Mouse (Mus musculus) gastrocnemius, adult 8-10 months (tissue): ENCODE results near the gene Klhl33. TPM values are rescaled to one million over a fixed set of nuclear protein-coding genes. Genes with fewer than 3 reads are reported as not detected.
"Not testable (repeated sequence)": the region's sequence is repeated elsewhere in the genome, so short reads cannot be mapped to it uniquely, and the experiment has no call there.

Experiments used
- DNase-seq, 2 experiments: peaks; one replicate each; pipeline ENCODE4 v3.0.0; 2022; ENCODE audit warnings: low spot score in 2 of 2
- total RNA-seq, 4 experiments: library from RNA; stranded (reverse); gene quantifications; 2 replicates each; pipeline ENCODE4 v1.2.4; 2022

Klhl33 gene
- total RNA-seq, 4 experiments from 2014 or later = 73.7 to 90.4 (median 77.6) TPM

GRCm38 (mm10) chr14:50903973-50904827 lies 6.9 kb upstream of the Klhl33 start:
- no peak for DNase-seq

DNA sequence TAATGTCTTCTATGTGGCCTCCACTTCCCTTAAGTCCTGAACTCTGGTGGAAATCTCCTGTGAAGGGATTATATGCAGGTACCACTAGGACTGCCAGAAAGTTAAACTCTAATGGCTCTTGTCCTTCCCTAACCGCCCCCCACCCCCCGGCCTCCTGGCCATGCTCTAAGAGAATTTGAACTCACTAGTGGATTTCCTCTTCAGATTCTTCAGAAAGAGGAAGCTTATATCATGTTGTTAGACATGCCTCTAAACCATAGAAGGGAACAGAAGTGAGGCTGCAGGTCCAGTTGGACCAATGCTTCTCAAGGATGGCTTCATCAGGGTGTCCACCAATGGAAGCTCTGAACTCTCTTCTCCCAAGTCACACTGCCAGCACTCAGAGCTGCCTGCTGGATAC lies 685 bp upstream of the Klhl33 start:
- DNase-seq = not testable (repeated sequence)

GRCm38 (mm10) chr14:50896747-50897373 lies 447 bp downstream of the Klhl33 start:
- DNase-seq = no peak

DNA sequence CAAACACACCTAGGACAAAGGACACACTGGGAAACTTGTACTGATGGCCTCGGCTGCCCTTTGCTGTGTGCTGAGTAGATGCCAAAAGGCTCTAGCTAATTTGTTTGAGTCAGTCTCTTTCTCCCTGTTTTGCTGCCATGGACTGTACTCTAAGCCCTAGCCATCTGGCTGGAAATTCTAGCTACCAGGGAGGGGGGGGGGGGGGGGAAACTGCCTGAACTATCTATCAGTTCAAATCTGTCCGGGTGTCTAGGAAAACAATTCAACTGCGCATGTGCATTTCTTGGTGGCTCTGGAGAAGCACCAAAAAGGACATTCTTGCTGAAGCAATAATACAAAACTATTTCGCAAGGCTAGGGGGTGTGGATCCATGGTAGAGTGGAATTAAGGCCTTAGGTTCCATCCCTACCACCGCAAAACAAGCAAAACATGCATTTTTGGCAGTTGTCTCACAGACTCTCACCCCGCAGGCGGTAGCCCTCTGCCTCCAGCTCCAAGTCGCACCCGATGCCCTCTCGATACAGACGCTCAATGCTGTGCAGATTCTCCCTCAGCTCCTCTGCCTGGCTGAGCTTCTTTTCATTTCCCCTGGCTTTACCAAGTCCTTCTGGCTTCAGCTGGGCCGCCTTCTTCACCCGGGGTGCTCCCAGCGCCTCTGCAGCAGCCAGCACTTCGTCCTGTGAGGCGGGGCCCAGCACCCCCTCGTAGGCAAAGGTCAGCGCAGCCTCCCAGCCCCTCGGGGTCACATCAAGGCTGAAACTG lies 1.1 kb downstream of the Klhl33 start:
- DNase-seq = peak; percentile 68 to 80

GRCm38 (mm10) chr14:50895407-50895806 lies 1.9 kb downstream of the Klhl33 start:
- DNase-seq = no peak

DNA sequence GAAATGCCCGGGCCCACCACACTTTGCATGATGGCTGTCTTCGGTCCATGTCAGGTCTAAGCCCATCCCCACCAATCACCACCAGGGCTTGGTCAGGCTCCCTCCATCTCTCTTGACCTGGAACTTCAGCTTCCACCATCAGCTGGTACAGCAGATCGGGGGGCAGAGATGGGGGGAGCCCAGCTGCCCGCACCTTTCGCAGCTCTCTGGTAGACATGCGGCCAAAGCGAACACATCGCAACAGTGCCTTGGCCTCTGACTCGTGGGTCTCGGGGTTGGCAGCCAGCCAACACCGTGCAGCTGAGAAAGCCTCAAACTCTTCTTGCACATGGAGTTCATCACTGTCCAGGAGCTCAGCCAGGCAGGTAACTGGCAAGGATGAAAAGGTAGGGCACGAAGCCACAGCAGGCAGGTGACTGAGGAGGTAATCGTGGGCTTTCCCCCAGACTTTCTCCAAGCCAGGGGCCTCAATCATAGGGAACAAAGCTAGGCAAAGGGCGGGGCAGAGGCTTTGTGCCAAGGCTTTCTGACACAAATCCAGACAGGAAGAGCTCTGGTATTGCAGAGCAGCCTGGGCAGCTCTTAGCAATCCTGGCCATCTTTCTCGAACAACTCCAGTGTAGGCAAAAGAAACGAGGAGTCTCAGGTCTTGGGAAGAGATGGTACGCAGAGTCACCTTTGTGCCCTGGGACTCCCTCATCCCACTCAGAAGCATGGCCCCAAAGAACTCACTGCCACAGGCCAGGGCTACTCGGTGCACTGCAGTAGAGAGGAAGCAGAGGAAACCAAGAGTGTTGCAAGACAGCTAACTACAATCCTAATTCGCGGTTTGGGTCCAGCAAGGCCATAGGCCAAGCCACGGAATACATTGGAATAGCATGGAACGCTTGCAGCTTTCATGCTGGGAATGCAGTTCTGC lies 4.5 kb downstream of the Klhl33 start:
- DNase-seq = no peak

- no peak for DNase-seq
Measured at GRCm38 (mm10) chr14:50892091-50892490, 5.2 kb downstream of the Klhl33 start.

DNA sequence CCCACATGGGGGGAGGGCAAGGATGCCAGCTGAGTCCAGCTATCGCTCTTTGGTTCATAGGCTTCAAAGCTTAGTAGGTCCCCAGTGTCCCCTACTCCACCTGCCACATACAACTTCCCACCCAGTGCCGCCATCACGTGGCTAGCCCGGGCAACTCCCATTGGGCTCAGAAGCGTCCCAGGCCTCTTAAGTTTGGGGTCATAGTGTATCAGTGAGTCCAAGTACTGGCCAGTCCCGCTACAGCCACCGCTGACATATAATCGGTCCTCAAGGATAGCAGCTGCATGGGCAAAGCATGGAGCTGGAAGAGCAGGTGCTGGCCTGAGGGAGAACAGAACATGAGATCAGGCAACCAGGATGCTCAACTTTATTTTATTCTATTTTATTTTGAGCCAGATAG lies 5.7 kb downstream of the Klhl33 start:
- DNase-seq = no peak

DNA sequence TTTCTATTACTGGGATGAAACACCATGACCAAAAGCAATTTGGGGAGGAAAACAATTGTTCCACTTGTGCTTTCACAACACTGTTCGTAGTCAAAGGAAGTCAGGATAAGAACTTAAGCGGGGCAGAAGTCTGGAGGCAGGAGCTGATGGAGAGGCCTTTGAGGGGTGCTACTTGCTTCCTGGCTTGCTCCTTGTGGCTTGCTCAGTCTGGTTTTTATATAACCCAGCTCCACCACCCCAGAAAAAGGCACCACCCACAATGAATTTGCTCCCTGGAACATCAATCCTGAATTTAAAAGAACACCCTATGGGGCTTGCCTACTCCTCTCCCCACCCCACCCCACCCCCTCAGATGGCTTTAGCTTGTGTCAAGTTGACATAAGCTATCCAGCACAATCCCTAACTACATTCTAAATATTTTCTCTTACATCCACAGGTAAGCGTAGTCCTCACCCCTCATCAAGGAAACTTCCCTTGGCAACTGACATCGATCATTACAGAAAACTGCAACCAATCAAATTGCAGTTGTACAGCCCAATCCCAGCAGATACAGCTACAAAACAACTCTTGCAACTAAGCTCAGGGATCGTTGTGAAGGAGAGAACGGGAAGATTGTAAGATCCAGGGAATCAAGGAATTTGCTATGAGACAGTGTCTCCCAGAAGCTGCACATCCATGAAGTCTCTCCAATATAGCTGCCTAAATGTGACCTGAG lies 20.9 kb downstream of the Klhl33 start:
- DNase-seq = no peak

- no peak for DNase-seq
Measured at GRCm38 (mm10) chr14:50875591-50876230, 21.6 kb downstream of the Klhl33 start.

GRCm38 (mm10) chr14:50875175-50875574 lies 22.1 kb downstream of the Klhl33 start:
- DNase-seq = no peak

GRCm38 (mm10) chr14:50871284-50871683 lies 26.0 kb downstream of the Klhl33 start:
- DNase-seq = no peak

- no peak for DNase-seq
Measured at GRCm38 (mm10) chr14:50870805-50871143, 26.5 kb downstream of the Klhl33 start.

DNA sequence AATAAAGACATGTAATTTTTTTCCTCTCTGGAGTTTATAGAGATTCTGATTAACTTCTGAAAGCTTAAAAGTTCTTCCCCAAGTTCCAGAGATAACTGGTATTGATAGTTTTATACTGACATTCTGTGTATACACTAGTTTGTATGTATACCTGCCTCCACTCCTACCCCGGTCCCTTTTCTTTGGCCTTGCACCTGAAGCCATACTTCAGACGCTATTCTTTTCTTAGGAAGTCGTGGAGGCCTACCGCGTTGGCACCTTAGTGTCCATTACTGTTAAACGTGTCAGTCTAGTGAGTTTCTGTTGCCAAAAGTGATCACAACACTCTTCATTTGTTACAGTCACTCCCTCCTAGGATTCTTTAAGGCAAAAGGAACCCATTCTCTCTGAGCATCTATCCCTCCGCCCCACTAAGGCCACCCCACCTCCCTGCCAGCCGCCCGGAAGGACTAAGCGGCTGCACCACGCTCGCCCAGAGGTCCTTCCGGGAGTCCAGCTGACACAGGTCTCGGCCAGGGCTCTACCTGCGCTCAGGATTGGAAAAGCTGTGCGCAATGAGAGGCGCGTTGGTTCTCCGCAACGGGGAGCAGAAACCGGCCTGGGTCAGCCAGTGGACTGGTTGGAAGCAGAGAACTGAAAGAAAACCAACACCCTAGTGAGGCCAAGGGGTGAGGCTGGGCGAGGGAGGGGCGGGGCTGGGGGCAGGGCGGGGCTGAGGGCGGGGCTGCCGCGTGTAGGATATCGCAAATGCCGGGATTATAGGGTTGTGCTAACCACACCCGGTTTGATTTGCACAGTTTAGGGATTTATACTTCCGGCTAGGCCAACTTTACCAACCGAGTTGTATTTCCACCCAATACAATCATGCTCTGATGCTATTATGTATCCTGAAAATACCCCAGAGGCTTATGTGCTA lies 27.2 kb downstream of the Klhl33 start, which contains the start of gene Tep1:
Gene Tep1, minus strand, starts transcription at position 672 of the 916 bp plus-strand sequence.
- peak; percentile 64 to 65 for DNase-seq

- DNase-seq = no peak
Measured at GRCm38 (mm10) chr14:50868656-50869055, 28.7 kb downstream of the Klhl33 start.

DNA sequence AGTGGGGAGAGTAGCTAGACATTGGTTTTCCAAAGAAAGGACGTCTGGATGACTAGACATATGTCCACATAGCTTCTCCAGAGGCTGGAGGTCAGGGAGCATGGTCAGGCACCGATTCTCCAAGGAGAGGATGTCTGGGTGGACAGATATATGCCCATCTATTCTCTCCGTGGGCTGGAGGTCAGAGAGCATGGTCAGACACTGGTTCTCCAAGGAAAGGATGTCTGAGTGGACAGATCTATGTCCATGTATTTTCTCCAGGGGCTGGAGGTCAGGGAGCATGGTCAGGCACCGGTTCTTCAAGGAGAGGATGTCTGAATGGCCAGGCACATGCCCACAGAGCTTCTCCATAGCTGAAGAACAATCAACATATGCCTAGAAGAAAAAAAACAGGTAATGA lies 29.1 kb downstream of the Klhl33 start:
- DNase-seq = no peak

DNA sequence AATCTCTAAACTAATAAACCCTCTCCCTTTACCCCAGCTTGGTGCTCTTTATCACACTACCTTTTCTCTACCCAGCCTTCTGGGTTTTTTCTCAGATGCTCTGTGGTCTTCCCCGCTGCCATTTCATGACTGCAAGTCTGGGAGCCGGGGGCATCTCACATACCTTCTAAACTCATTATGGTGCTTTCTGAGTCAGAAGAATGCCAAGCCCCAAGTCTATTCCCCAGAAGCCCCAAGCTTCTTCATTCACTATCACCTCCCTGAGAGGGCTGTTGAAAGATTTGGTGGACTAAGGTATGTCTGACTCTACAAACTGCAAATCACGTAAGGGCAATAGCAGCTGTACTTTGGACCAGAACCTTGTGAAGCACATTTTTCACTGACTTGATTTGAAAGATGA lies 30.3 kb downstream of the Klhl33 start:
- DNase-seq = no peak

GRCm38 (mm10) chr14:50865005-50865404 lies 32.3 kb downstream of the Klhl33 start:
- DNase-seq = not testable (repeated sequence)

- DNase-seq = no peak
Measured at GRCm38 (mm10) chr14:50862641-50863040, 34.7 kb downstream of the Klhl33 start.
